8 mouse cellular contexts compared by ENCODE assay signal in genomic region chr9:72699702-72700101, GRCm38 (mm10). TPM values are rescaled to one million over a fixed set of nuclear protein-coding genes. Genes with fewer than 3 reads are reported as not detected.
A peak's percentile ranks its signal among the peaks of the same experiment; 100 is the strongest.
DNase-seq lines count a peak whose midpoint lies in the region; ATAC-seq and TF ChIP-seq lines count a peak whose summit lies in the region.

No protein-coding gene starts in this region.

- no peaks in the 10 kb centered on the region for H3K27me3 ChIP-seq in heart, embryonic 11.5 days (ENCODE audit: control insufficient read depth, insufficient read depth, low read length)
- H3K27me3 ChIP-seq in forebrain, embryonic 12.5 days, result no peaks in the 10 kb centered on the region

- WGBS in heart, embryonic 11.5 days (ENCODE audit: insufficient replicate concordance), result 33% methylated on average over 3 of the region's 3 CpGs
- 84% methylated on average over 3 of the region's 3 CpGs for WGBS in forebrain, embryonic 12.5 days

- peak; percentile 58; the same call in 1 of the 2 replicates for ATAC-seq in heart, embryonic 11.5 days (replicated peaks; ENCODE audit: insufficient number of reproducible peaks, low FRiP score, low TSS enrichment)
- ATAC-seq in megakaryocyte progenitor cell, adult 5-6 weeks (replicated peaks; ENCODE audit: poor library complexity), result peak; percentile 97
- ATAC-seq in activated CD4-positive, CD25-positive, alpha-beta regulatory T cell, adult 4 months, result no peak
- ATAC-seq in forebrain, embryonic 12.5 days (ENCODE audit: low FRiP score), result no peak

- H3K4me1 ChIP-seq in heart, embryonic 11.5 days (ENCODE audit: control insufficient read depth, insufficient read depth, low read length), result peaks cover 40% of the 10 kb centered on the region
- peaks cover 13% of the 10 kb centered on the region; the same call in 1 of the 2 replicates for H3K4me1 ChIP-seq in forebrain, embryonic 12.5 days

- no peak overlapping the region for H3K4me3 ChIP-seq in left cerebral cortex, adult 2 months
- no peak overlapping the region for H3K4me3 ChIP-seq in heart, embryonic 11.5 days (ENCODE audit: low read depth, low read length)
- H3K4me3 ChIP-seq in forebrain, embryonic 12.5 days (replicated peaks), result no peak overlapping the region

- no peak overlapping the region for H3K9ac ChIP-seq in heart, embryonic 11.5 days (ENCODE audit: low read depth, low read length)
- no peak overlapping the region for H3K9ac ChIP-seq in forebrain, embryonic 12.5 days

- no peak for TF ChIP-seq CTCF in left cerebral cortex, adult 2 months (IDR thresholded peaks at IDR 0.05)

- H3K36me3 ChIP-seq in heart, embryonic 11.5 days (ENCODE audit: control insufficient read depth, insufficient read depth, low read length), result peaks cover 36% of the 10 kb centered on the region
- peaks cover 79% of the 10 kb centered on the region for H3K36me3 ChIP-seq in forebrain, embryonic 12.5 days (replicated peaks)

- no peak overlapping the region for H3K4me2 ChIP-seq in heart, embryonic 11.5 days
- no peak overlapping the region for H3K4me2 ChIP-seq in forebrain, embryonic 12.5 days

- no peak for DNase-seq in left cerebral cortex, adult 2 months (ENCODE audit: extremely low spot score in 1 of 2, low spot score in 2 of 2)
- DNase-seq in left cerebral cortex, adult 8-10 months (ENCODE audit: low spot score in 2 of 2), result no peak
- DNase-seq in cerebellum, adult 9-10 months, result peak; percentile 56
- no peak for DNase-seq in left cerebral cortex, adult 9 months (ENCODE audit: low spot score in 2 of 2)

- H3K9me3 ChIP-seq in heart, embryonic 11.5 days (replicated peaks; ENCODE audit: control insufficient read depth, low read length), result no peaks in the 10 kb centered on the region
- H3K9me3 ChIP-seq in forebrain, embryonic 12.5 days, result no peaks in the 10 kb centered on the region

- intact Hi-C loops in left cerebral cortex, adult 2 months (cut with DNase I), result no loop called here

- H3K27ac ChIP-seq in left cerebral cortex, adult 2 months, result peak overlapping the region; percentile 2; the same call in 1 of the 2 replicates
- no peak overlapping the region for H3K27ac ChIP-seq in heart, embryonic 11.5 days (ENCODE audit: low read depth, low read length)
- no peak overlapping the region for H3K27ac ChIP-seq in forebrain, embryonic 12.5 days

RNA-seq across cellular contexts. Expression of gene Nedd4, which starts 37.6 kb away (rescaled TPM):
- 100 to 1,000 TPM; 268 to 283 TPM for total RNA-seq in left cerebral cortex, adult 2 months (2021)
- total RNA-seq in left cerebral cortex, adult 8-10 months (2022), result 100 to 1,000 TPM; 276 to 301 (median 288) TPM
- 555 and 667 TPM in 2 replicates for polyA plus RNA-seq in heart, embryonic 11.5 days (2014; fragmentation: Nextera tagmentation; extraction: Ambion mirVana)
- total RNA-seq in megakaryocyte progenitor cell, adult 5-6 weeks (2015), result 137 and 168 TPM in 2 replicates
- total RNA-seq in megakaryocyte progenitor cell, adult 5-6 weeks (2017), result 163 and 210 TPM in 2 replicates
- polyA plus RNA-seq in activated CD4-positive, CD25-positive, alpha-beta regulatory T cell, adult 4 months (2017; shearing (Covaris generic)), result 1 to 10 TPM; 1.2 to 1.3 TPM
- 731 and 774 TPM in 2 replicates for polyA plus RNA-seq in forebrain, embryonic 12.5 days (2016; fragmentation: Nextera tagmentation; extraction: Ambion mirVana)

Comparison
In these comparisons a context has a peak if more than half of its experiments do, and no peak if none do; other contexts are left out.
1. ATAC-seq: peak in heart, embryonic 11.5 days (single experiment) and megakaryocyte progenitor cell, adult 5-6 weeks (single experiment); none in activated CD4-positive, CD25-positive, alpha-beta regulatory T cell, adult 4 months (single experiment) and forebrain, embryonic 12.5 days (single experiment).